Mouse (Mus musculus): ENCODE data around the gene Uggt2. TPM values are rescaled to one million over a fixed set of nuclear protein-coding genes. Genes with fewer than 3 reads are reported as not detected.

Gene Uggt2
- 10 to 100 TPM; 26.1 to 36.8 (median 31.2) TPM for total RNA-seq (2022)

DNA sequence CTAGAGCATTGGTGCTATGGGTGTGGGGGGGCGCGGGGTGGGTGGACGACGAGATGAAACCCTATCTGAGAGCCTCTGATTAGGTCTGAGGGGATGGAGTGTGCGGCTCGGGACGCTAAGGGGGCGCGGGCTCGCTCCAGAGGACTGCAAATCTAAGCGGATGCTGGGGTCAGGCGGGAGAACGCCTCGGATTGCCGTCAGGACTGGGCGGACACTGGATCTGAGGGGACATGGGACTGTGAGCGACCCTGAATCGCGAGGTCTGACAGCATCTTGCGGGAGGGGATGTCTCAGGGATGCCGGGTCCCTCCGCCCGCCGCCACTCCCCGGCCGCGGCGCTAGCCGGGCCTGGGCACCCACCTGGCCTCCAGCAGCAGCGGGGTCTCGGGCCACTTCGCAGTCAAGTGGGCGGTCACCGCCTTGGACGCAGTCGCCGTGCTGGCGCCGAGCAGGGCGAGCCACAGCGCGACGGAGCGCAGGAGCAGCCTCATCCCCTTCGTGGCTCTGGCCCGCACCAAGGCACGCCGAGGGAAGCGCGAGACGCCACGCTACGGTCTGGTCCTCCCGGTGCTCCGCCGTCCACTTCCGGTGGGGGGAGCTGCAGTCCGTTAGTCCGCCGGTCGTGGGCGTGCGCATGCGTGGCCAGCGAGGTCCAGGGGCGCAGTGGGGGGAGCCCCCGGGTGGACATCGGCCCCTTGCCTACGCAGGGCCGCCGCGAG lies at the start of gene Uggt2:
TSS of gene Uggt2 (minus strand) at position 580 of the 719 bp plus-strand sequence.
- DNase-seq (ENCODE audit: low spot score in 2 of 2) = peak; percentile 69 to 75

GRCm38 (mm10) chr14:119139381-119139950 lies 40.2 kb upstream of the Uggt2 start:
- DNase-seq (ENCODE audit: low spot score in 2 of 2) = no peak

GRCm38 (mm10) chr14:119138786-119139100 lies 39.5 kb upstream of the Uggt2 start:
- DNase-seq (ENCODE audit: low spot score in 2 of 2) = peak in 1 of 2 experiments; percentile 16

DNA sequence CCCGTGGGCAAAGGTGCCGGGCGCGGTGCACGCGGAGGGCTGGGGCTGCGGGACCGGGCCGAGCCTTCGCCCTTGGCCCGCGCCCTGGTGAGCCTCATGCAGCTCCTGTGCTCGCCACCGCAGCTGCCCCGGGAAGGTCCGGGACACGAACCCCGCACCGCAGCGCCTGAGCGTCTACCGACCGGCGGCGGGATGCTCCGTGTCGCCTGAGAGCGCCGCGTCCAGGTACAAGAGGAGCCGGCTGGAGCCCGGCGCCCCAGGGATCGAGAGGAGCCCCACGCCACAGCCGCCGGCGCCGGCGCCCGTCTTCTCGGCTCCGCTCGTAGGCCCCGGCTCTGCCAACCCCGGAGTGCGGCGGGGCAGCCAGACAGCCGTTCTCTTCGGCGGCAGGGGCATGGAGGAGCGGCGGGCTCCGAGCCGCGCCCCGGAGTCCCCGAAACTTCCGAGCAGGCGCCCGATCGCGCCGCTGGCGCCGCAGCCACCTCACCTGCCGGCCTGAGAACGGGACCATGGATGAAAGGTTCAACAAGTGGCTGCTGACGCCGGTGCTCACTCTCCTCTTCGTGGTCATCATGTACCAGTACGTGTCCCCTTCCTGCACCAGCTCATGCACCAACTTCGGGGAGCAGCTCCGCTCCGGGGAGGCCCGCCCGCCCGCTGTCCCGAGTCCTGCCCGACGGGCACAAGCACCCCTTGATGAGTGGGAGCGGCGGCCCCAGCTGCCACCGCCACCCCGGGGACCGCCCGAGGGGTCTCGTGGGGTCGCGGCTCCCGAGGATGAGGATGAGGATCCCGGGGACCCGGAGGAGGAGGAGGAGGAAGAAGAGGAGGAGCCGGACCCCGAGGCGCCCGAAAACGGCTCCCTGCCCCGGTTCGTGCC lies 38.9 kb upstream of the Uggt2 start, which contains the start of gene Hs6st3:
TSS of gene Hs6st3 (plus strand) at position 436 of the 880 bp plus-strand sequence.
- peak; percentile 18 to 23 for DNase-seq (ENCODE audit: low spot score in 2 of 2)

GRCm38 (mm10) chr14:119137512-119137905 lies 38.3 kb upstream of the Uggt2 start:
- DNase-seq (ENCODE audit: low spot score in 2 of 2) = peak; percentile 77 to 88

- no peak for DNase-seq (ENCODE audit: low spot score in 2 of 2)
These were observed 28.1 kb upstream of the Uggt2 start for GRCm38 (mm10) chr14:119127330-119127729.

DNA sequence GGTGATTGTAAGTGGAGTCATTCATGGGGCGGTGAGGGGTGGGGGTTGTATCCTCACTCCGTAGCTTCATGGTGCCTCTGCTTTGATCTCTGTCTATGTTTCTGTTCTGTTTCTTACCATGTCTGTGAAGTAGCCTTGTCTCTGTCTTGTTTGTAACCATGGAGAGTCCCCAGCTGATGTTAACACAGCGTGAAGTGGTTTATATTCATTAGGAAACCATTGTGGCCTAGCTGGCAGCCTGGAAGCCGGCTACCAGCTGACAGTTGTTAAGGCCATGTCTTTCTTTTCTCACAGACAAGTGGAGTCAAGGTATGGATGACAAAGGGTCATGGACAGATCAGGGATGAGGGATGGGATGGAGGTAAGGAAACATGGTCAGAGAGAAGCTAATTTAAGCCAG lies 26.6 kb upstream of the Uggt2 start:
- DNase-seq (ENCODE audit: low spot score in 2 of 2) = no peak

GRCm38 (mm10) chr14:119124061-119124460 lies 24.8 kb upstream of the Uggt2 start:
- no peak for DNase-seq (ENCODE audit: low spot score in 2 of 2)

DNA sequence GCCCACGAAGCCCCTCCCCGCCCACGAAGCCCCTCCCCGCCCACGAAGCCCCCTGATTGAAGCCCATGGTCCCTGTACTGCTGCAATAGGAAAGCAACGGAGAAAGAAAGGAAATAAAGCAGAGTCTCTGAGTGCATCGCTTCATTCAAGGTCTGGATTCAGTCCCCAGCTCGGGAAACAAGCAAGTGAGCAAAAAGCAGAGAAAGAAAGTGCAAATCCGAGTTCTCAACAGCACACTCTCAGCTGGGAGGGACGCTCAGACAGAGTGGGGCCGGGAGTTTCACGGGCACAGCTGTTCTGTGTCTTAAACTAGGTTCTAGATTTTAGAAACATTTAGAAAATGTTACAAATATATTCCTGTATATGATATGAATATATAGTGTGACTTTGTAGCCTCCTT lies 24.4 kb upstream of the Uggt2 start:
- DNase-seq (ENCODE audit: low spot score in 2 of 2) = no peak

DNA sequence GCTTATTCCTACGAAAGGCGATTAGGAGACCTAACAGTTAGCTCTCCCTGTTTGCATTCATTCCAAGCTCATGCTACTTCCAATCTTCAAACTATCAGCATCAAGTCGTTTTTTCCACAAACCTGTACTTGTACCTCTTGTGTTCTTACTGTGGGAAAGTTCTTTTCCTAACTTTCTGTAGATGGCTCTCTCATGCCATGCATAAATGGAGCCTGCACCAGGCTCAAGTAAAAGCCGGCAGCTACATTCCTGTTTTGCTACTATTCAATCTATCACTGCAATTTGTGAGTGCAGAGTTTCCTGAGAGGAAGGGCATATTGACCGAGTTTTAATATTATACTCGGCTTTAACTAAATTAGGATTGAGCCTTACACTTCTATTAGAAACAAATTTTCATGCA lies 13.3 kb upstream of the Uggt2 start:
- DNase-seq (ENCODE audit: low spot score in 2 of 2) = no peak

- no peak for DNase-seq (ENCODE audit: low spot score in 2 of 2)
These were observed 10.6 kb upstream of the Uggt2 start for GRCm38 (mm10) chr14:119109776-119110218.

- no peak for DNase-seq (ENCODE audit: low spot score in 2 of 2)
These were observed 9.6 kb upstream of the Uggt2 start for GRCm38 (mm10) chr14:119108776-119109301.

DNA sequence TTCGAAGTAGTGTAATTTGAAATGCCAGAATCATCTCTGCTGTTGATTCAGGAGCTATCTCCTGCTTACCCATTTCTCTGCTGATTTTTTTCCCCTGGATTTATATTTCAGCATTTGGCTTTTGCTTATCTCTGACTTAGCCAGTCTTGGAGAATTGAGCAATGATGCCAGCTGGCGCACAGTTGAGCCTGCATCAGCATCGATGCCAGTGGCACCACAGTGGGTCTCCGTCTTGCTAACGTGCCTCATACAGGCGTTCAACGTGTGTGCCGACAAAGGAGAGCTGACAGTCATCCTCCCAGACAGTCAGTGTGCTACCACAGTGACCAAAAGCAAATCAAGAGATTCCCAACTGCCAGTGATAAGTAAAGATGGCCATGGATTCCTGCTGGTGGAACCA lies 8.4 kb upstream of the Uggt2 start:
- no peak for DNase-seq (ENCODE audit: low spot score in 2 of 2)

DNA sequence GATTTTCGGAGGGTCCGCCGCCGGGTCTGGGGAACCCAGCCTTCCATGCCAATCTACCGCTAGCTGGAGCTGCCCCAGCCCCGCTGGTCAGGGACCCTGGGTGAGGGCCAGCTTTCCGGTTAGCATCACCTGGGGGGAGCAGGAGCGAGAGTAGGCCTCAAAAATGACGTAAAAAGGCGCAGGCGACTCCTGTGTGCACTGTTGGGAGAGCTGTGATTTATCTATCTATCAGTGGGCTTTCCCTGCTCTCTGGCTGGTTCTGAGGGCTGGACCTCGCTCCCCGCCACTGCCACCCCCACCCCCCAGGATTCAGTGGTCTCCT lies 301 bp upstream of the Uggt2 start:
- DNase-seq (ENCODE audit: low spot score in 2 of 2) = no peak

- no peak for DNase-seq (ENCODE audit: low spot score in 2 of 2)
These were observed 37.4 kb downstream of the Uggt2 start for GRCm38 (mm10) chr14:119061811-119062210.

- DNase-seq (ENCODE audit: low spot score in 2 of 2) = peak in 1 of 2 experiments; percentile 42
These were observed 38.5 kb downstream of the Uggt2 start for GRCm38 (mm10) chr14:119060682-119061081.

- DNase-seq (ENCODE audit: low spot score in 2 of 2) = no peak
These were observed 42.2 kb downstream of the Uggt2 start for GRCm38 (mm10) chr14:119057014-119057413.

DNA sequence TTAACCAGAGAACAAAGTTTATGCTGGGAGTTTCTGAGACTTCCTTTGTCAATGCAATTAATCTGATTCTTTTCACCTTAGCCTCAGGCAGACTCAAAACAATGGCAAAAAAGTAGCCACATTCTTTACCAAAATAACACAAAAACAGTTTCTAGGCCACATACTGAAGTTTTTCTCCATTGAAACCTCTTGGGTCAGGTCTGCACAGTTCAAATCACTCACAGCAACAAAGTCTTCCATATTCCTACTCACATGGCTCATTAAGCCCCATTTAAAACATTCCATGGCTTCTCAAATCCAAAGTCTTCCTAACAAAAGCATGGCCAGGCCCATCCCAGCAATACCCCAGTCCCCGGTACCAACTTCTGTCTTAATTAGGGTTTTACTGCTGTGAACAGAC lies 46.3 kb downstream of the Uggt2 start:
- no peak for DNase-seq (ENCODE audit: low spot score in 2 of 2)

GRCm38 (mm10) chr14:119052361-119052760 lies 46.9 kb downstream of the Uggt2 start:
- DNase-seq (ENCODE audit: low spot score in 2 of 2) = no peak

- DNase-seq (ENCODE audit: low spot score in 2 of 2) = no peak
These were observed 55.5 kb downstream of the Uggt2 start for GRCm38 (mm10) chr14:119043765-119044164.

DNA sequence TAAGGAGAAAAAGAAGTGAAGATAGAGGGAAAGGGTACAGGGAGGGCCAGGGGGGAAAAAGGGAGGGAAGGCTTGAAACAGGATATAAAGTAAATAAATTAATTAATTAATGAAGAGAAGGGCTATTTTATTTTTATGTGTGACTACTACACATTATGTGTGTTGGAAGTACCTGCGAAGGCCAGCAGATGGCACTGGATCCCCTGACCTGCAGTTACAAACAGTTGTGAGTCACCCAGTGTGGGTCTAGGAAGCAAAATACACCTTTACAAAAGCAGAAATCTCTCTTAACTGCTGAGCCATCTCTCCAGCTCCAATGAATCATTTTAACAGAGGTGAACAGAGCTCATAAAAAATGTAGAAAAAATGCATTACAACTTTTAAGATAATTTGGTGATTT lies 59.0 kb downstream of the Uggt2 start:
- DNase-seq (ENCODE audit: low spot score in 2 of 2) = no peak

- no peak for DNase-seq (ENCODE audit: low spot score in 2 of 2)
These were observed 61.5 kb downstream of the Uggt2 start for GRCm38 (mm10) chr14:119037755-119038154.
